Mouse (Mus musculus) ES-Bruce4 (cell line): ENCODE data around the gene Rbp4.

Experiments used
- CTCF ChIP-seq: IDR thresholded peaks from one replicate; pipeline ENCODE4 v1.8.1; 2011; ENCODE audit warnings: low read depth, low read length
- POLR2A ChIP-seq: IDR thresholded peaks from one replicate; pipeline ENCODE4 v1.8.1; 2011; ENCODE audit warnings: low read length; ENCODE audit not compliant: insufficient read depth

DNA sequence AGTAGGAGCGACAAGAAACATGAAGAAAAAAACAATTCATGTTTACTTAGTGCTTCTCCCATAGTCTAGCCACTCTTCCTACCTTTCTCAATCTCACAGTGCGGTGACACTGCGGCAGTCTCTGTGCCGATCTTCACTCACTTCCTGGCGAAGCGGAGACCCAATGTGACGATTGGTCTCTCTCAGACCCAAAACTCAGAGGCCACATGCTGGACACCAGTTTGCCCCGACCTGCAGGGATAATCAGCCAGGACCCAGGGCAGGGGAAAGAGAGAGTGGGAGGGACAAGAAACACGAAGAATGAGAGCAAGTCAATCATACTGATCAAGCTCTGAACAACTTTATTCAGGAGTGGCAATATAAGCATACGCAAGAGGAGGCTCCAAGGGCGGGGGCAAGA is 50.0 kb downstream of the Rbp4 start:
- TF ChIP-seq CTCF (no peak), POLR2A (no peak)
